Mouse (Mus musculus): ENCODE data around the gene Hoxa6. TPM values are rescaled to one million over a fixed set of nuclear protein-coding genes. Genes with fewer than 3 reads are reported as not detected.

The Hoxa6 gene
- polyA plus RNA-seq, 1 experiment from 2014 or later: 0.95 TPM

GRCm38 (mm10) chr6:52224895-52225611 lies 16.5 kb upstream of the Hoxa6 start:
- Histone ChIP-seq H3K4me2 (replicated peaks; ENCODE audit: low read depth, low read length) (no peak overlapping the region), H3K4me1 (ENCODE audit: insufficient read depth, low read depth, low read length) (no peaks in the 10 kb centered on the region), H3K36me3 (ENCODE audit: insufficient read depth, low read length) (no peaks in the 10 kb centered on the region), H3K9me3 (ENCODE audit: low read length) (no peaks in the 10 kb centered on the region), H3K27ac (ENCODE audit: low read length) (no peak overlapping the region), H3K4me3 (ENCODE audit: low read depth, low read length) (no peak overlapping the region; the same call in 1 of the 2 replicates), H3K9ac (replicated peaks; ENCODE audit: low read depth) (no peak overlapping the region), H3K27me3 (replicated peaks; ENCODE audit: insufficient read depth, low read length) (peaks cover 84% of the 10 kb centered on the region)
- DNase-seq (ENCODE audit: low spot score) (no peak), ATAC-seq (no peak)
- TF ChIP-seq EP300 (IDR thresholded peaks at IDR 0.05): no peak
- TF ChIP-seq CTCF (IDR thresholded peaks at IDR 0.05): no peak
- 4% methylated on average over 33 of the region's 36 CpGs for WGBS

GRCm38 (mm10) chr6:52223939-52224760 lies 15.6 kb upstream of the Hoxa6 start:
- Histone ChIP-seq H3K4me1 (ENCODE audit: insufficient read depth, low read depth, low read length) (no peaks in the 10 kb centered on the region), H3K27me3 (replicated peaks; ENCODE audit: insufficient read depth, low read length) (peaks cover 86% of the 10 kb centered on the region), H3K36me3 (ENCODE audit: insufficient read depth, low read length) (no peaks in the 10 kb centered on the region), H3K4me3 (ENCODE audit: low read depth, low read length) (no peak overlapping the region), H3K4me2 (replicated peaks; ENCODE audit: low read depth, low read length) (no peak overlapping the region), H3K9ac (replicated peaks; ENCODE audit: low read depth) (no peak overlapping the region), H3K27ac (ENCODE audit: low read length) (no peak overlapping the region), H3K9me3 (ENCODE audit: low read length) (no peaks in the 10 kb centered on the region)
- ATAC-seq (no peak), DNase-seq (ENCODE audit: low spot score) (no peak)
- WGBS: 19% methylated on average over 23 of the region's 24 CpGs
- TF ChIP-seq EP300 (IDR thresholded peaks at IDR 0.05): no peak
- TF ChIP-seq CTCF (IDR thresholded peaks at IDR 0.05): no peak

GRCm38 (mm10) chr6:52222729-52223128 lies 14.2 kb upstream of the Hoxa6 start:
- WGBS: 53% methylated on average over 13 of the region's 13 CpGs
- no peak overlapping the region for H3K4me2 ChIP-seq (replicated peaks; ENCODE audit: low read depth, low read length)
- peaks cover 91% of the 10 kb centered on the region for H3K27me3 ChIP-seq (replicated peaks; ENCODE audit: insufficient read depth, low read length)

GRCm38 (mm10) chr6:52221993-52222685 lies 13.6 kb upstream of the Hoxa6 start:
- H3K27me3 ChIP-seq (replicated peaks; ENCODE audit: insufficient read depth, low read length): peaks cover 91% of the 10 kb centered on the region
- H3K4me2 ChIP-seq (replicated peaks; ENCODE audit: low read depth, low read length): peak overlapping the region; percentile 85
- DNase-seq (ENCODE audit: low spot score) (no peak), ATAC-seq (0 out of 2 replicates have a peak, but pooled peaks have one; percentile 6)
- 37% methylated on average over 21 of the region's 21 CpGs for WGBS
- no peak overlapping the region for H3K9ac ChIP-seq (replicated peaks; ENCODE audit: low read depth)
- peaks cover 5% of the 10 kb centered on the region; the same call in 1 of the 2 replicates for H3K4me1 ChIP-seq (ENCODE audit: insufficient read depth, low read depth, low read length)
- no peak overlapping the region for H3K27ac ChIP-seq (ENCODE audit: low read length)
- H3K36me3 ChIP-seq (ENCODE audit: insufficient read depth, low read length): no peaks in the 10 kb centered on the region
- H3K4me3 ChIP-seq (ENCODE audit: low read depth, low read length): peak overlapping the region; percentile 52; the same call in 1 of the 2 replicates
- no peaks in the 10 kb centered on the region for H3K9me3 ChIP-seq (ENCODE audit: low read length)
- TF ChIP-seq CTCF (IDR thresholded peaks at IDR 0.05): no peak
- no peak for TF ChIP-seq EP300 (IDR thresholded peaks at IDR 0.05)

More at GRCm38 (mm10) chr6:52222729-52223128, 14.2 kb upstream of the Hoxa6 start:
- Histone ChIP-seq H3K27ac (ENCODE audit: low read length) (no peak overlapping the region), H3K9ac (replicated peaks; ENCODE audit: low read depth) (no peak overlapping the region), H3K9me3 (ENCODE audit: low read length) (no peaks in the 10 kb centered on the region), H3K36me3 (ENCODE audit: insufficient read depth, low read length) (no peaks in the 10 kb centered on the region), H3K4me1 (ENCODE audit: insufficient read depth, low read depth, low read length) (peaks cover under 1% of the 10 kb centered on the region; the same call in 1 of the 2 replicates), H3K4me3 (ENCODE audit: low read depth, low read length) (no peak overlapping the region)
- ATAC-seq: no peak
- TF ChIP-seq CTCF (IDR thresholded peaks at IDR 0.05) (no peak), EP300 (IDR thresholded peaks at IDR 0.05) (no peak)
- no peak for DNase-seq (ENCODE audit: low spot score)

GRCm38 (mm10) chr6:52221337-52221992 lies 12.9 kb upstream of the Hoxa6 start, which contains the start of gene Hoxa7:
Gene Hoxa7 (minus strand): TSS chr6:52221854.
- Histone ChIP-seq H3K36me3 (ENCODE audit: insufficient read depth, low read length) (no peaks in the 10 kb centered on the region), H3K4me3 (ENCODE audit: low read depth, low read length) (peak within 1 kb of the TSS; percentile 52), H3K27me3 (replicated peaks; ENCODE audit: insufficient read depth, low read length) (peaks cover 90% of the 10 kb centered on the region), H3K9me3 (ENCODE audit: low read length) (no peaks in the 10 kb centered on the region), H3K4me2 (replicated peaks; ENCODE audit: low read depth, low read length) (peak within 1 kb of the TSS; percentile 85), H3K4me1 (ENCODE audit: insufficient read depth, low read depth, low read length) (peaks cover 10% of the 10 kb centered on the region), H3K9ac (replicated peaks; ENCODE audit: low read depth) (peak within 1 kb of the TSS; percentile 47; the same call in 1 of the 2 replicates), H3K27ac (ENCODE audit: low read length) (no peak within 1 kb of the TSS)
- ATAC-seq (peak; percentile 80), DNase-seq (ENCODE audit: low spot score) (peak; percentile 89)
- TF ChIP-seq EP300 (IDR thresholded peaks at IDR 0.05) (no peak), CTCF (IDR thresholded peaks at IDR 0.05) (peak; percentile 97)
- 2% methylated on average over 46 of the region's 46 CpGs for WGBS
